Mouse (Mus musculus): Measurements from ENCODE around the gene Tef.

Gene Tef

GRCm38 (mm10) chr15:81828426-81829207, 26.4 kb downstream of the Tef start:
- no peak for DNase-seq (ENCODE audit: low read depth)

GRCm38 (mm10) chr15:81829208-81829580, 27.0 kb downstream of the Tef start:
- DNase-seq (ENCODE audit: low read depth), result no peak

DNA sequence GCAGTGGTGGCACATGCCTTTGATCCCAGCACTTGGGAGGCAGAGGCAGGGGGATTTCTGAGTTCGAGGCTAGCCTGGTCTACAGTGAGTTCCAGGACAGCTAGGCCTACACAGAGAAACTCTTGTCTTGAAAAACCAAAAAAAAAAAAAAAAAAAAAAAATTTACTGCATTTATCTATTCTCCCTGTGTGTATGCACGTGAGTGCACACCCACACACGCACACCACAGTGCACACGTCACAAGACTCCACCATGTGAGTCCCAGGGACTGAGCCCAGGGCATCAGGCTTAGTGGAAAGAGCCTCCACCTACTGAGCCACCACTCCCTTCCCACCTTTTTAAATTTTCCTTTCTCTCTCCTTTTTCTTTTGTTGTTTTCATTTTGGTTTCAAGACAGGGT, 28.3 kb downstream of the Tef start:
- DNase-seq (ENCODE audit: low read depth), result no peak

DNA sequence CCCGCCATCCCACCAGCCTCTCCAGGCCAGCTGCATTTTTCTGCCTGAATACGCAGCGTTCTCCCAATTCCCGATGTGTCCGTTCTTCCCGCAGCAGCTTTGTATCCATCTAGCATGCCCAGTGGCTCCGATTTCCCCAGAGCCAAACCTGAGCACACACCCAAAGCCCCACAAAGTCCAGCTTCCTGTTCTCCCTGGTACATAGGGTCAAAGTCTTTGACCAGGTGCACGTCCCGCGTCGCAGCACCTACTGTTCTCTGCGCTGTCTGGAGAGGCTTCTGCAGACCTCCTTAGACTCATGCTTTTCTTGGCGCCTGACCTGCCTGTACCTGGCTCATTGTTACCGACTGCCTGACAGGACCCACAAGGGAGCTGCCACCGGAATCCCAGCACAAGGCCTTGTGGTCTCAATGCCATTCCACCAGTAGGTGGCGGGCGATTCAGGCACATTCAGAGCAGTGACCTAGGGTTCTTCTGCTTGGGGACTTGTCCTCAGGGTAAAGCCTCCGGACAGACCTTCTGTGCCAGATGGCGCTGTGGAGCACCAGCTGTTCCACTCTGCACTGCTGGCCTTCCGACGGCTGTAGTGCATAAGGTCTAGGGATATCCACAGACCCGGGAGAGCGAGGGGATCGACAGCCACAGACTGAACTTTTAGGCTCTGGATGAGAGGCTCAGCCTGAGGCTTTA, 29.1 kb downstream of the Tef start:
- DNase-seq (ENCODE audit: low read depth), result peak; percentile 92

- DNase-seq (ENCODE audit: low read depth), result no peak
Observed at GRCm38 (mm10) chr15:81832219-81832618, 30.0 kb downstream of the Tef start.

DNA sequence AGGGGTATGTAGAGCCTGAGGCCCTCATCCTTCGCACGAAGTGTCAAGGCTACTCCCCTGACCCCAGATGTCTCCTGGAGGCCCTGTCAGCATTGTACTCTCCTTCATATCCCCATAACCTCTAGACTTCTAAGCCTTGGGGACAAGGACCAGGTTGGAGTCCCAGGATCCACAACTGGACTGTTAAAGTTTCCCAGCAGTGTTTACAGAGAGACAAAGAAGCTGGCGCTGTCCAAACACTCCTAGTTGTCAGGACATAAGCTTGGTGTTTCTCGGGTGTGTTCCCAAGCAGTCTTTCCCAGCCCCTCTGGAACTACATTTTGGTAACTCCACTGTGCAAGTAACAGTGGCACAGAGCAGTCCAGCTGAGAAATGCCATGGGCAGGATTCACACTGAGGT, 31.3 kb downstream of the Tef start:
- no peak for DNase-seq (ENCODE audit: low read depth)

DNA sequence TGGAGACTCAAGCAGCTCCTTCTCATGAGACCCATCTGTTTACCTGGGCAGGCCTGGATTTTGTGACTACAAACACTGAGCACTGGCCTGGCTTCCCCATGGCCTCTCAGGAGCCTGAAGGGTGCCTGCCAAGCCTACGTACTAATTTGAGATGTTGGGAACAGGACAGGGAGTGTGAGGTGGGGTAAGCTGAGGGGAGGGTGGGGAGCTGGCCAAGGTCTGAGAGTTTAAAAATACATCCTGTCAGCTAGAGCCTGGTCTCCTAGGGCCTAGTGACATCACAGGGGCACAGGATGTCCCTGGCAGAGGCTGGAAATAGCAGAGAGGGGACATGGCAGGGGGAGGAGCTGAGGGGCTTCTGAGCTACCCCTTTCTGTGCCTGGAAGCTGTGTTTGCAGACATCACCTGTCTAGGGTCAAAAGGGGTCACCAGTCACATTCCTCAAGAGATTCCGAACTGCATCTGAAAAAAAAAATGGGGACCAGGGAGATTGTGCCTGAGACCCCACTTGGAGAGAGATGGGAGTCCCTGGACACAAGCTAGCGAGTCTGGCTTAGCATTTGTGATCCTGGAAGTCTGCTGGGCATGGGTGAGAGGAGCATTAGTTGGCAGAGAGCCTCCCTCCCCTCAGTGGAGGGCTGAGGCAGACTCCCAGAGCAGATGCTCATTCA, 32.1 kb downstream of the Tef start:
- no peak for DNase-seq (ENCODE audit: low read depth)

DNA sequence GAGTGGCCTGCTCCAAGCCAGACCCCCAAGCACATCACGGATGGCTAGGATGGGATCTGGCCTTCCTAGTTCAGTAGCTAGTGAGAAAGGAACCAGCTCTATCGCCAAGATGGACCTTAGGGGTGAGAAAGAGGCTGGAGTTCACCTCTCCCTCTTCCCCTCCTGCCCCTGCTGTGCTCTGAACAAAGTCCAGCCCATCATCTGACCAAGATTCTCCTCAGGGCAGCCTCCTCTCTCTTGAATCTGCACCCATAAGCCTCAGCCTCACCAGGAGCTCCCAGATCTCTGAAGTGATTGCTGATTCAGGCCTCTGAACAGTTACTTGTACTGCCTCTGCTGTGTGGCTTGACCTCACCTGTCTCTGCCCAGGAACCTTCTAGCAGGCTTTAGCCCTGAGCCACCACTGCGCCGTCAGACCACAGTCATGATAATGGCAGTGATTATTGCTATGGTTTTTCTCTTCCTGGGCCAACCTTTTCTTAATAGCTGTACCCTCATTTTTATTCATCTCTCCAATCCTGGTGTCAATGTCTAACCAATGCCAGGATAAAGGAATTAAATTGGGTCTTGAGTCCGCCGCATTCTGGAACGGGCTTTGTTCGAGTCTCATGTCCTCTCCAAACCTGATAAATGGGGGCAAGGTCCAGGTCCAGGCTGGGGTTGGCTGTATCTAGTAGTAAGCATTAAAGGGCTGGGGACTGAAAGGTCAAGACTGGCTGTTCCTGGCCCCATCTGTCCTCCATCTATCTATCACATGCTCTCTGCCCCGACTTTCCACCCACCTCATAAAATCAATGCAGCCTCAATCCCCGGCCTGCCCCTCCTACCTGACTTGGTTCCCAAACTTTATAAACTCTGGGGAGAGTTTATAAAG, 33.0 kb downstream of the Tef start:
- no peak for DNase-seq (ENCODE audit: low read depth)

DNA sequence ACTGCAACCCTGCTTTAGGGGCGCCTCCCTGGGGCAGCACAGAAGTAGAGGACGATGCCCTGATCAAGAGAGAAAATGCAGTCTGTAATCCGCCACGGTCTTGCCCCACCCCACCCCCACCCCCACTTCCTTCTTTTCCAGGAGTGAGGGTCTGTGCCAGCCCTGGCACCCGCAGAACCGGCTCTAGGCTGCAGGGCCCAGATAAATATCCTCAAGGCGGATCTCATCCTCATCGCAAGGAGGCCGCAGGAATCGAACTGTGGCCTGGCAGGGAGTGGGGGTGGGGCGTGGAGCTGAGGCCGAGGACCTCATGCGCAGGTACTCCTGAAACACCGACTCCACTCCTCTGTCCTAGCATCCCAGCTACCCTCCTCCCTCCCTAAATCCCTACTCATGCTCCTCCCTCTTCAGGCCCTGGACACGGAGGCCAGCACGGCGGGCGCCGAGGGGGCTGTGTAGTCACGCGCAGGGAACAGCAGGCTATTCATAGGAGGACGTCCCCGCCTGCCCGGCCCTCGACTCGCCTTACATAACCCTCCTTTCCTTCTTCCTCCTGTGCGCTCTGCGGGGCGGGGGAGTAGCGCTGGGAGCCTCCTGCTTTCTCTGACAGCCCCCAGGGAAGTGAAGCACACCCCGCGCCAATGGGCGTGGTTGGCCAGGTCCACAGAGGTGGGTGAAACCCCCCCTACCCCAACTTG, 34.1 kb downstream of the Tef start:
- no peak for DNase-seq (ENCODE audit: low read depth)

GRCm38 (mm10) chr15:81836966-81837920, 35.0 kb downstream of the Tef start:
- DNase-seq (ENCODE audit: low read depth), result peak; percentile 40

- peak; percentile 44 for DNase-seq (ENCODE audit: low read depth)
Observed at GRCm38 (mm10) chr15:81838554-81839235, 36.5 kb downstream of the Tef start.

GRCm38 (mm10) chr15:81839634-81840033, 37.4 kb downstream of the Tef start:
- DNase-seq (ENCODE audit: low read depth), result peak; percentile 91

DNA sequence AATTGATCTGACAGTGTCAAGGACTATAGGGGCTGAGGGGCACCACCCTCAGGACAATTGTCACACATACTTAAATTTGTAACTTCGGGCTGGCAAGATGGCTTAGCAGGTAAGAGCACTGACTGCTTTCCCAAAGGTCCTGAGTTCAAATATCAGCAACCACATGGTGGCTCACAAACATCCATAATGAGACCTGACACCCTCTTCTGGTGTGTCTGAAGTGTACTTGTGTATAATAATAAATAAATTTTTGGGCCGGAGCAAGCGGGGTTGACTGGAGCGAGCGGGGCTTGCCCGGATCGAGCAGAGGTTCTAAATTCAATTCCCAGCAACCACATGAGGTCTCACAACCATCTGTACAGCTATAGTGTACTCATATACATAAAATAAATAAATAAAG, 38.1 kb downstream of the Tef start:
- DNase-seq (ENCODE audit: low read depth), result no peak

GRCm38 (mm10) chr15:81842275-81842674, 40.1 kb downstream of the Tef start:
- no peak for DNase-seq (ENCODE audit: low read depth)

GRCm38 (mm10) chr15:81845033-81845625, 42.9 kb downstream of the Tef start:
- no peak for DNase-seq (ENCODE audit: low read depth)

GRCm38 (mm10) chr15:81845724-81846123, 43.5 kb downstream of the Tef start:
- peak; percentile 34 for DNase-seq (ENCODE audit: low read depth)

GRCm38 (mm10) chr15:81846755-81847154, 44.5 kb downstream of the Tef start:
- DNase-seq (ENCODE audit: low read depth), result no peak

DNA sequence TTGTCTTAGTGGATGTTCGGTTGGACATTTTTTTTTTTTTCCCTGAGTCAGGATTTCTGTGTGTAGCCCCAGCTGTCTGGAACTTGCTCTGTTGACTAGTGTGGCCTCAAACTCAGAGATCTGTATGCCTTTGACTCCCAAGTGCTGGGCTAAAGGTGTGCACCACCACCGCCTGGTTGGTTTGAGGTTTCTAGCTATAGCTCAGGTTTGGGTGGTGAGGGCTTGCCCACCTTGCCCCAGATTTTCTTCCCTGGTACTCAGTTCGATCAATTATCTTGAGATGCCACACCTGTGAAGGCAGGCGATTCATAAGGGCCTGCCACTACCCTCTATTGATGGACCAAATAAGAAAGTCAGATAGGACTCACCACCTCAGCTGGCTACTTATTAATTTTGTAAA, 44.9 kb downstream of the Tef start:
- DNase-seq (ENCODE audit: low read depth), result no peak

DNA sequence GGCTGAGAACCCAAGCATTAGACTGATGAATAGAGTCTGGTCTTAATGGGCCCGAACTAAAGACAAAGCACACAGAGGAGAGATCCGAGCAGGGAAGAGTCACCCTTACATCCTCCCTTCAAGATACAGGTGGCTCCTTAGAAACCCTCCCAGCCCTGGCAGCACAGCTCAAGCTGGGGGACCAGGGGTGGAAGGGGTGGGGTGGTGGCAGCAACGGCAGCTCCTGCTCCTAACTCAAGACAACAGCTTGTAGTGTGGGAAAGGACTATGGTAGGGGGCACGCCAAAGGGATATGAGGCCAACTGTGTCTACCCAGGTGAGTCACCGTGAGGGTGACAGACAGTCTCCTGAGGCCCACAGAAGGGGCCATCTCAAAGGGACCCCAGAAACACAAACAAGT, 45.6 kb downstream of the Tef start:
- no peak for DNase-seq (ENCODE audit: low read depth)
